Mouse (Mus musculus): ENCODE measurements at regions not wholly inside any gene's neighbourhood (a gene's known extent, or its start where the extent isn't known, plus 50 kb on each side); places are given as distances from the start of the nearest gene placed in this dataset.
A peak's percentile ranks its signal among the peaks of the same experiment; 100 is the strongest.

DNA sequence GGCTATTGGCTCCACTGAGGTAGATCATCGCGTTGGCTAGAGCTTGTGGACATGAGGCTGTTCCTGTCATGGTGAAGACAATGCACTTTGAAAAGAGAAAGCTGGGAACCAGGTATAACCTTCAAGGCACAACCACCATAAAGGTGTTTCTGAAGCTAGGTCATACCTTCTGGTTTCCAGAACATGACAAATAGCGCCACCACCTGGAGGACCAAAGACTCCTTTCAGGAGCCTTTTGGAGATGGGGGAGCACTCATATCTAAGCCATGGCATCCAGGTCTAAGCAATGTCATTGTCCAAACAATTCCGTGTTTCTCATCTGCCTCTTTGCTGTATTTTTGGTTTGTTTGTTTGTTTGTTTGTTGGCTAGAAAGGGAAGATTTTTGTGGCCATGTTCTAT, 113.7 kb upstream of the Lsm14a start:
- no peak for DNase-seq (ENCODE audit: low spot score in 2 of 2)

DNA sequence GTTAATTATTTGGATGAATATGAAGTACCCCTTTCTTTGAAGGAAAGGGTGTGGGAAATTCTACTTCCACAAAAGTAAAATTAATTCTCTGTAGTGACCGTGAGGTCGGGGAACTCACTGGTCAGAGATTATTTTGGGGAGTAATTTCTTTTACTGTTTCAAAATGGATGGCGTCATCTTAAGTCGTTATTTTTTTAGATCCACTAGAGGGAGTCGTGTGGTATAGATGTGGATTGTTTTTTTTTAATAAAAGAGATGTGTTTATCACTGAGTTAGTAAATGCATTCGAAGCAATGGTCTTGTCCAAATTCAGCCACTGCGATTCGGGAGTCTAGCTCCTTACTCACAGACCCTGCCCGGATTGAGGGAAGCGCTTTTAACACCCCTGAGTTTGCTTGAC, 100.8 kb upstream of the Lsm14a start:
- DNase-seq (ENCODE audit: low spot score in 2 of 2) = no peak

DNA sequence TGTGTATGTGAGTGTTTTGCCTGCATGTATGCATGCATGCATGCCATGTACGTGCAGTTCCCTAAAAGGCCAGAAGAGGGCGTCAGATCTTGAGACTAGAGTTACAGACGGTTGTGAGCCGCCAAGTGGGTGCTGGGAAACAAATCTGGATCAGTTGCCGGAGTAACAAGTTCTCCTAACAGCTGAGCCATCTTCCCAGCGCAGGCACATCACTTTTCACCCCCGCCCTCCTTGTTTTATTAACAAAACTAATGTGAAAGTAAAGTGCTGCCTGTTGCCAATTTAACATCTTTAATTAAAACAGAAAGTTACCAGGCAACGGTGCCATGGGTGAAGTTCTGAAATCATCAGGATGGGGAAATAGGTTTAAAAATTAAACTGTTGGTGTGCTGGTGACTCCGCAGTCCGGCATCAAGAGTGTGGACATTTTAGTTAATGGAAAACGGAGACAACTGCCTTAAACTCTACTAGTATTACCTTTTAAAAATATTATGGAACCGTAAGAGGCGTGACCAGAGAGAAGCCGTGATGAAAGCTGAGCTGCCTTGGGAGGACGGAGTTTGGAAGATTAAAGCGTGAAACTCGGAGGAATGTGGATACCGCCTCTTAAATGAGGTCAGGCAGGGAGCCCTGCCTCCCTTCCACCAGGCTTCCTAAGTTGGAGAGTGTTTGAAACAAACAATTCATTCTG, 91.9 kb upstream of the Lsm14a start:
- DNase-seq (ENCODE audit: low spot score in 2 of 2) = no peak

DNA sequence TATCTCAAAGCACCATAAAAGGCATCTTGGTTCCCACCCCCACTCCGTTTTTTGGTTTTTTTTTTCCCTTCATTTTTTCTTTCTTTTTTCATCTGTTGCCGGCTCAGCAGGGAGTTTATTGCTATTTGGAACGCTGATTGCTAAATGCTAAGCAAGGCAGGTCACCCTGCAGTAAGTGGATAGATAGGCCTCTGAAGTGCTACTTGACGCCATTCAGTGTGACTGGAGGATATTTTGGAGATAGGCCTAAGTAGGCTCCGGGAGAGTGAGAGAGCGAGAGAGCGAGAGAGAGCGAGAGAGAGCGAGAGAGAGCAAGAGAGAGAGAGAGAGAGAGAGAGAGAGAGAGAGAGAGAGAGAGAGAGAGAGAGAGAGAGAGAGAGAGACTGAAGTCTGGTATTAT, 90.3 kb upstream of the Lsm14a start:
- DNase-seq (ENCODE audit: low spot score in 2 of 2) = no peak

DNA sequence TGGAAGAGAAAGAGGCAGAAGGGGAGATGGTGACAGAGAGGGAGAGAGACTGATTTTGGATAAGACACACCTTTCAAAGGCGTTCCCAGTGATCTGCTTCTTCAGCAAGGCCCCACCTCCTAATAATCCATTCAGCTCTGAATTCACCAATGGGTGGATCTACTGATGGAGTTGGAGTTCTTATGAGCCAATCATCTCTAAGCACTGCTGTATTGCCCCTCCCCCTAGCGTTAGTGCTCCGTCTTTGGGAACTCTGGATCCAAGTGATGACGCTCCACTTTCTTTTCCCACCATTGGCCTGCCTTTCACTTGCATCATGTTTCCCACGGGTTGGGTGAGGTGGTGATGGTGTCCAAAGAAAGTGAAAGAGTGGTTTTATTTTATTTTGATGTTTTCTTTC, 87.7 kb upstream of the Lsm14a start:
- DNase-seq (ENCODE audit: low spot score in 2 of 2) = no peak

DNA sequence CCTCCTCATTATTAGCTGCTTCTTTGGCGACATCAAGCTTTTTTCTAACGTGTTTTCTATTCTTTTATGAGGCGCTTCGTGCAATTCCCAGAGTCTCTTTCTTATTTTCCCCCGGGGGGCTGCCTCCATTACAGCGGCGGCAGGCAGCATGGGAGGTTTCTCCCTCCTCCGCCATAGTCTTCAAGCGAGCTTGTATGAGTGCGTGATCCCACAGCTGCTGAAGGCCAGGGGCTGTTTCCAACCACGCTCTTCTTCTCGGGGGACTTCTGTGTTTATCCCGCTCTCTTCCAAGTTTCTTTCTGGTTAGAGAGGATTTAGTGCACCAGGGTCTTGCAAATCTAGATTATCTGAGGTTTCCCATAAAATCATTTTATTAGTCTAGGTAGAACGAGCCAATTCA, 77.9 kb upstream of the Lsm14a start:
- DNase-seq (ENCODE audit: low spot score in 2 of 2) = no peak

DNA sequence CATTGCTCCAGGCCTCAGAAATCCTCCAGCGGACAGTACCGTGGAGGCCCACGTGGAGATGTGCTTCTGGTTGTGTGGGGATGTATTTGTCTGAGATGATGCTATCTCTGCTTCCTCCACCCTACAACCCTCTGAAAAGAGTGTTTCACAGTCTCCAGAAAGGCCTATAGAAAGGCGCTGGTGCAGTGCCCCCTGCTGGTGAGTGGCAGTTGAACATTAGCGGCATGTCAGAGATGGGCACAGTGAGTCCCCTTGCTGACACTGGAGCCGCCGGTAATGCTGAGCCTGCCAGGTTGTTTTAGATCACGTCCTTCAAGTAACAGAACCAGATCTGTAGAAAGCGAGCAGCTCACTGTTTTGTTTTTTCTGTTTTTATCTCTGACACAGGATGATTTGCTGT, 69.0 kb upstream of the Lsm14a start:
- DNase-seq (ENCODE audit: low spot score in 2 of 2) = peak in 1 of 2 experiments; percentile 7

DNA sequence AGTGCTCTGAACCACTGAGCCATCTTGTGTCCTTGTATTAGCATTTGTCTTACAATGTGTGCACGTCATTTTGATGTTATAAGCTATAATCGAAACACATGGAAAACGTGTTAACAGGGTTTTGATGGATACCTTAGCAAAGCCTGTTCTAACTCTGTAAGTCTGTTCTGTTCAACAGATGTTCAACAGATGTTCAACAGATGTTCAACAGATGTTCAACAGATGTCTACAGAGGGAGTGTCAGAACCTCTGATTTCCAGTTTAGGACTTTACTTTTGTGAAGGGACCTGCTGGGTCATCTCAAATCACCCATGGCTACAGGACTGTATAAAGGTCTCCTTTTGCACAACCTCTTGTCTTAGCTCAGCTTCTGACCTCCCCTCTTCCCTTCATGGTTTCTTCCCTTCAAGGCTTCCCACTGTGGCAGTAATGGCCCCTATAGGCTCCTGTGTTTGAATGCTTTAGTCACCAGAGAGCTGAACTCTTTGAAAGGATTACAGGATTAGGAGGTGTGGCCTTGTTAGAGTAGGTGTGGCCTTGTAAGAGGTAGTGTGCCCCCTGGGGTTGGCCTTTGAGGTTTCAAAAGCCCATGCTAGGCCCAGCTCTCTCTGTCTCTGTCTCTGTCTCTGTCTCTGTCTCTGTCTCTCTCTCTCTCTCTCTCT, 66.8 kb upstream of the Lsm14a start:
- no peak for DNase-seq (ENCODE audit: low spot score in 2 of 2)

DNA sequence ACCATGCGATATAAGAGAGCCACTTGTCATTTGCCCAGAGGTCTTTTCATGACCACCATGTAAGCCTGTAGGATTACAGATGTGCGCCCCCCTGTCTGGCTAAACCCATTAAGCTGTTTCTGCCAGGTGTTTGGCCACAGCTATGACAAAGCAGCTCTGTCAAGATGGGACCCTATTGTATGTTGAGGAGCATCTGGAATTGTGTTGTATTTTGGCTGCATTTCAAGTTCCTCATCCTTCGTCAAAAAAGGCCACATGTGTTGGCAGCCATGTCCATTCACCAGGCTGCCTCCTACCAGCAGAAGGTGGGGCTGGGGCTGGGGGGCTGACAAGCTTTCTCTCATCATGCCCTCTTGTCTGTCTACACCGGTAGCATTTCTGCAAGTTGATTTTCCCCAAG, 65.7 kb upstream of the Lsm14a start:
- DNase-seq (ENCODE audit: low spot score in 2 of 2) = no peak

DNA sequence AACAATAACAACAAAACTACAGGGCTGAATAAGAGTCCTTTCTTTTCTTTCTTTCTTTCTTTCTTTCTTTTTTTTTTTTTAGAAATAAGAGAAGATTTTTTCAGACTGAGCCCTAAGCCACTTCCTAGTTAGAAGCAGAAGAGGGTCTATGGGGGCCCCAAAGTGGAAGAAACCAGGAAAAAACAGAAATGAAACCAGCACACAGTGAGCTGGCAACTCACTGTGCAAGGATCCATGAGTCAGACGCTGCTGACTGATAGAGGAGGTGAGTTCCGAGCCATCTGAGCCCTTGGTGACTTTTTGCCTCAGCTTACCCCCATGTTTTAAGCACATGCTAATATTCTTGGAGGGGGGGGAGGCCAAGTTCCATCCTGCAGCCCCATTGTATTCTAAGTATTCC, 55.2 kb upstream of the Lsm14a start:
- DNase-seq (ENCODE audit: low spot score in 2 of 2) = no peak

DNA sequence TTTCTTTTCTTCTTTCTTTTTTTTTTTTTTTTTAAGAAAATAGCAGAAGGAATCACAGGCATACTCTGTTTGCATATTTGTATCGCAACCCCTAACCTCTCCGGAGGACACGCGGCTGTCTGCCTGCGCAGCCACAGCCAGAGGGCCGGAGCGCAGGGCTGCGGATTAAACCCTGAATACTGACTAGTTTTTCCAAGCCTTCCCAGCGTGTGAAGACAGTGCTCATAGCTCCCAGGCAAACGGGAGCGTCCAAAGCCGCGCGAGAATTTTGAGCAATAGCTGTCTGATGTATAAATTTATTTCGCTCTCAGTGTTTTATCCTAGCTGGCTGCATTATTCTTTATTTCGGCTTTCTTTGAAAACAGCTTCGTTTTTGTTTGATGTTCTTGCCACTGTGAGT, 51.1 kb upstream of the Lsm14a start:
- no peak for DNase-seq (ENCODE audit: low spot score in 2 of 2)
